ENCODE assay signal across 7 mouse cellular contexts in genomic region chr19:40478161-40478575, GRCm38 (mm10). TPM values are rescaled to one million over a fixed set of nuclear protein-coding genes. Genes with fewer than 3 reads are reported as not detected.
DNase-seq lines count a peak whose midpoint lies in the region; ATAC-seq and TF ChIP-seq lines count a peak whose summit lies in the region.

No protein-coding gene starts in this region.

- no peaks in the 10 kb centered on the region for H3K36me3 ChIP-seq in hindbrain, postnatal 0 days (ENCODE audit: insufficient read depth, low read length)

- no peaks in the 10 kb centered on the region for H3K27me3 ChIP-seq in hindbrain, postnatal 0 days (ENCODE audit: insufficient read depth, low read length)

- H3K4me1 ChIP-seq in hindbrain, postnatal 0 days (ENCODE audit: insufficient read depth, low read length): peaks cover 17% of the 10 kb centered on the region

- peak; percentile 32 for DNase-seq in right cerebral cortex, postnatal 4 days
- DNase-seq in right cerebral cortex, postnatal 25 days: no peak
- peak; percentile 66 for DNase-seq in fibroblast of lung, adult 2 months (ENCODE audit: low read depth)
- peak; percentile 64 for DNase-seq in hindbrain, postnatal 0 days (ENCODE audit: low spot score)
- DNase-seq in lung, postnatal 36 days: peak; percentile 68
- no peak for DNase-seq in spleen, postnatal 10 days (ENCODE audit: low spot score in 2 of 2)

- no peak overlapping the region for H3K4me3 ChIP-seq in hindbrain, postnatal 0 days (ENCODE audit: low read length)

- no peaks in the 10 kb centered on the region for H3K9me3 ChIP-seq in hindbrain, postnatal 0 days (ENCODE audit: low read length)

- 0 out of 2 replicates have a peak overlapping the region, but pooled peaks have one; percentile 5 for H3K9ac ChIP-seq in hindbrain, postnatal 0 days (replicated peaks; ENCODE audit: low read length)

- peak; percentile 72 for ATAC-seq in hindbrain, postnatal 0 days
- ATAC-seq in monocyte, adult 5-6 weeks (replicated peaks; ENCODE audit: insufficient number of reproducible peaks, low FRiP score, low TSS enrichment, poor library complexity, severe bottlenecking): no peak

- WGBS in hindbrain, postnatal 0 days: 36% methylated on average over 10 of the region's 10 CpGs

- H3K27ac ChIP-seq in hindbrain, postnatal 0 days: peak overlapping the region; percentile 65

- H3K4me2 ChIP-seq in hindbrain, postnatal 0 days (ENCODE audit: low read depth, low read length): no peak overlapping the region

- TF ChIP-seq CTCF in hindbrain, postnatal 0 days (IDR thresholded peaks at IDR 0.05; ENCODE audit: low read depth): peak; percentile 25

RNA-seq across cellular contexts. Expression of gene Sorbs1, which starts 35.4 kb away (rescaled TPM):
- total RNA-seq in hindbrain, postnatal 0 days (2014; rRNA removed): 52.4 and 64.2 TPM in 2 replicates
- 70.4 and 79.2 TPM in 2 replicates for polyA plus RNA-seq in hindbrain, postnatal 0 days (2015; fragmentation: Nextera tagmentation; extraction: Ambion mirVana)
- total RNA-seq in monocyte, adult 5-6 weeks (2017): 12.4 to 20.6 TPM (median 19.8 TPM) in 3 replicates

Comparison
In these comparisons a context has a peak if more than half of its experiments do, and no peak if none do; other contexts are left out.
1. DNase-seq: peak in right cerebral cortex, postnatal 4 days (single experiment), fibroblast of lung, adult 2 months (single experiment), hindbrain, postnatal 0 days (single experiment) and lung, postnatal 36 days (single experiment); none in right cerebral cortex, postnatal 25 days (single experiment) and spleen, postnatal 10 days (0 of 2).